Mouse (Mus musculus) lung, postnatal 4 days (tissue): ENCODE measurements around the gene Med27.
A peak's percentile ranks its signal among the peaks of the same experiment; 100 is the strongest.

Source experiments
- DNase-seq, 2 experiments: peaks; one replicate each; pipeline ENCODE4 v3.0.0; 2021

The Med27 gene

DNA sequence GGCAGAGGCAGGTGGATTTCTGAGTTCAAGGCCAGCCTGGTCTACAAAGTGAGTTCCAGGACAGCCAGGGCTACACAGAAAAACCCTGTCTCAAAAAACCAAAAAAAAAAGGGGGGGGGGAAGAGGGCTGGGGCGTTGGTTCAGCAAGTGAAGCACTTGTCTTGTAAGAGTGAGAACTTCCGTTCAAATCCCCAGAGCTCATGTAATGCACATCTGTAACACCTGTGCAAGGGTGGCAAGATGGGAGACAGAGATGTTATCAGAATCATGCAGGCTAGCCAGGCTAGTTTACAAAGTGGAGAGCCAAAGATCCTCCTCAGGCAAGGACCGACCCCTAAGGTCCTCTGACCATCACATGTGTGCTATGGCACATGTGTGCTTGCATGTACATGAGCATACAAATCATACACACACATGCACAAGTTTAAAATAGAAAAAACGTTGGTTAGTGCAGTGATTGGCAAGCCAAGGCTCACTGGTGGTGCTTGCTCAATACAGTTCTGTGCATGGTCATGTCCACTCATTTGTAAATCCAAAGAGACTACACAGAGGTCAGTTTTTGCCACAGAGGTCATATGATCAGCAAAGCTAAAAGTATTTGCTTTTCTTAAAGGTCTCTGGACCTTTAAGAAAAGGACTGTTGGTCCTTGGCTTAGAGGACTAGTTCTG is 91.4 kb downstream of the Med27 start:
- no peak for DNase-seq

DNA sequence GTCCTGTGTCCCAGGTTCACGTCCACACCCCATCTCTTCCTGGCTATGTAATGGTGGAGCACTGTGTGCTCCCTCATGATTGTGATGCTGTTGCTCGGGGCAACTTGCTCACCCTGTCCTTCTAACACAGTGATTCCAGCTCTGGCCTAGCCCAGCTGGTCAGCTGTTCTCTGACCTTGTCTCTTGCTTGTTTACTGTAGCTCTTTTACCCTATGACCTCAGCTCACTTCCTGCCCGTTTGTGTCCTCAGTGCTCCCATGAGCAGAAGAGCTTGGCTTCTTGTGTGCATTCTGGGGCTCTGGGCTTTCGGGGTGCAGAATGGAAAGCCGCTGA is 91.9 kb downstream of the Med27 start:
- DNase-seq, result peak in 1 of 2 experiments; percentile 37

DNA sequence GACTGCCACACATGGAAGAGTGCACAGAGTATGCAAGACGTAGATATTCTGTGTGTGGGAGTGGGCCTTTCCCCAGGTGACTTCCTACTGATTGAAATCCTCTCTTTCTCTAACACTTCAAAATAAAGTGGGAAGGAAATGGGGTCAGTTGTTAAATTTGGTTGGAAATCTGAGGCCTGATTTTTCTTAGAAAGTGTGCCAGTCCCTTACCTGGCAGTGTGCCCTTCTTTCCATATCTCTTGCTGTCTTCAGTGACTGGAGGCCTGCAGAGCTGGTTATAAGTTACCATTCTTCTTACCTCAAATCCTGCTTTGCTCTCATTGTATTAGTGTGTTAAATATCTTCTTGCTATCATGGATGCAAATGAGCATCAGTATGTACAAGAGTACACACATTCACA is 92.4 kb downstream of the Med27 start:
- no peak for DNase-seq

DNA sequence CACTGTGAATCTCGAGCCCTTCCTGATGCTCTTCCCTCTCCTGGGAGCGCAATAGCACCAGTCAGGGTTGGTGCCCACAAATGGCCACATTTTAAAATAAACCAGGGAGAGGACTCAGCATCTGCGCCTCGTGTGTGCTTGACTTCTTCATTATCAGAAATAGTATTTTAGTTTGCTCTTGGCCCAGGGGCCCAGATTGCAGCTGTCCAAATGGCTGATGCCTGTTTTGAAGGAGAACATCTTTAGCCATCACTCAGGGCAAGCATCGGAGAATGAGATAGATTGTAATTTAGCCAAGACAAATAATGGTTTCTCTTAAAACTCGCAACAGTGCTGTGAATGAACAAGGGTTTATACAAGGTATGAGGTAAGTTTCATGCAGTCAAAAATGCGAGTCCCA is 92.8 kb downstream of the Med27 start:
- DNase-seq, result no peak

DNA sequence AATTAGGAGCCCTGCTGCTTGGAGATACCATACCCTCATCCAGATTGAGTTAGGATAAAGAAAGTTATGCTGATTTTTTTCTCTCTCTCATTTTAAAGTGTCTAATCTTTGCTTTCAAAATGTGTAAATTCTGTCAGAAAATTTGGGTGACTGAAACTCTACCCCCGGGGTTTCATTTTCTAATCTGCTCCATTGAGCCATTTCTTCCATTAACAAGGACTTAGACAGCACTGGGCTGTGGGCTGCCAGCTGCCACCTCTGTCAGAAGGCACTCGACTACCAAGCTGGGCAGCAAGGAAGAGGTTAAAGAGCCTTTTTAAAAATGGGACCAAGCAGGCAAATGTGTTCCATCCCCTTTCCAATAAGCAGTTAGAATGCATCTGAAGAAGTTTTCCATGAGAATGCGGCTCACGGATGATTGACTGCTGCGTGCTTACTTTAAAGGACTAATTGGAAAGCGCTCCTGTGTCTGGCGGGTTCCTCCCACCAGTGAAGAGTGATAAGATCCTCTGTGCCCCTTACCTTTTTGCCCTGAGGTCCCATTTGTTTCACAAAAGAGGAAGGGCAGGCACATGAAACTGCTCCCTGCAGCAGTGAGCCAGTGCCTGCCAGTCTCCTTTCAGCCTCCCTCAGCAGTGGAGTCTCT is 93.4 kb downstream of the Med27 start:
- no peak for DNase-seq

DNA sequence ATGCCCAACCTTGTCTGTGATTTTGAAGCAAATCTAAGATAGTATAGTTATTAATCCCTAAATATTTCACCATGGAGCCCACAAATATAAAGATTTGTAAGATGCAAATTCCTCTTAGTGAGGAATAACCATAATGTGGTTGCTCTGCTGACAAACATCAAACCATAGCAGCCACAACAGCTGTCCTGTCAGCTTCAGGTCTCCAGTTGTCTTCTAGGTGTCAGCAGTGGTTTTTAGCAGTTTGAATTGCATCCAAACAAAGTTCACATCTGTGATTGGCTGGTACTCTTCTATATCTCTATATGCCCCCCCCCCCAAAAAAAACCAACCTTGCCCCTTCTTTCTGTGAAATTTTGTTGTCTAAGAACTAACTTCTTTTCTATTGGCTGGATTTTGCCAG is 95.7 kb downstream of the Med27 start:
- DNase-seq, result no peak

DNA sequence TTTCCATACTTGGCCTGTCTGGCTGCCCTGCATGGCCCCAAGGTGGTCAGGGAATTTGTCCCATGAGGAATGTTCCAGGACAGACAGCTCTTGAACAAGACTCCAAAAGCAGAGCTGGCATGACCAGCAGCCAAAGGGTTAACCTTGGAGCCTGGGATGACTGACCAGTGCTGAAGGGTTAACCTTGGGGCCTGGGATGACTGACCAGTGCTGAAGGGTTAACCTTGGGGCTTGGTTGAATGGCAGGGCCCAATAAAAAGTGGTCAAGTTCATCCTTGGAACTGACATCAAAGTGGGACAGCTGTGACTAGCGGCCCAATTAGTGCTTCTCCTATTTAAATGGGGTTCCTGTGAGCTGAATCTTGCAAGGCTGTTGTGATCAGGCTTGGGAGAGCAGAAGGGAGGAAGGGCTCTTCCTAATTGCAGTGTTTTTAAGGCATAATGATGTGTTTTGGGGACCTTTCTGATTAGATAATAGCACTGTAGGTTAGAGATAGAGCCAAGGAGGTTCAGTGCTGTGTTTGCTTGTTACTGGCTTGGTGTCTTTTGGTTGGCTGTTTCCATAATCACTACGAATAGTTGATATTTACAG is 97.1 kb downstream of the Med27 start:
- no peak for DNase-seq

DNA sequence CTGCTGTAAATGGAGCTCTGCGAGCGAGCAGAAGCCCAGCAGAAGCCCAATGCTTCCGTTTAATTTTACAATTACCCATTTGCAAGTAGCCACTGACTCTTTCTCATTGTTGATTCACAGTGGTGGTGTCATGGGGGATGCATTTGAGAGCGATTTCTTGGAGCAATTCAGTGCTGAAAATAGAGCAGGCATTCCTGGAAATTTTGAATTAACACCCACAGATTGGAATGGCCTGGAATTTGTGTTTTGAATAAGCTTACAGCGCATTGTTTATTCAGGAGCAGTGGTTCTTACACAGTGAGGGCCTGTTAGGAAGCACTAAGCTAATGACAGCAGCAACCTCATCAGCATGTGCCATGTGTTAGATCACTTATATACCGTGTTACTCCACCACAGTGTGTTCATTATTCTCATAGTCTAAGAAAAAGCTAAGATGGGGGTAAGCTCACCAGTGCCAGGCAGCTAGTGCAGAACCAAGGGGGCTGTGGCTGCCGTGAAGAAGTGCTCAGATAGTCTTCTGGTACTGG is 101.9 kb downstream of the Med27 start:
- DNase-seq, result no peak

DNA sequence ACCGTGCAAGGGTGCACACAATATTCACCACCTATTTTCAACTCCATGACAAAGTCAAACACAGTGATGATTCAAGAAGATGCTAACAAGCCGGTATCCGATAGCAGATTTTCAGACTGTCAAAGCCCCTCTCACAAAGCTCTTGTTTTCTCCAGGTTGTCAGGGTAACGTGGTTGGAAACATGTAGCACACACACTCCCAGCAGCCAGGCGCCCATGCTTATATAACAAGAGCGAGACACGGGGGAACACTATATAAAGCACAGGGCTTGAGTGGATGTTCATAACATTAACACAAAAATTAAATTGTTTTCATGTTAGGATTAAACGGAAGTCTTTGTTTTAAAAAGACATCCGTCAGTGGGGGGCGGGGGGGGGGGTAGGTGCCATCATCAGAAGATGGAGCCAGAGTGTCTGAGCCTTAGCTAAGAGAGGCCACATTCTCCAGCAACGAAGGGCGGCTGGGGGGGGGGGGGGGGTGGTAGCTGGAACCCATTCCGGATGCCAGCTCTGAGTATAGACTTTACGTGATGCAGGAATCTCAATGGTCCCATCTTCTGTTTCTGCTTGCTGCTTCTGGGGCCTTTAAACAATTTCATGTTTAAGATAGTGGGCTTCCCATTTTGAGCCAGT is 104.9 kb downstream of the Med27 start:
- DNase-seq, result peak; percentile 40 to 63

DNA sequence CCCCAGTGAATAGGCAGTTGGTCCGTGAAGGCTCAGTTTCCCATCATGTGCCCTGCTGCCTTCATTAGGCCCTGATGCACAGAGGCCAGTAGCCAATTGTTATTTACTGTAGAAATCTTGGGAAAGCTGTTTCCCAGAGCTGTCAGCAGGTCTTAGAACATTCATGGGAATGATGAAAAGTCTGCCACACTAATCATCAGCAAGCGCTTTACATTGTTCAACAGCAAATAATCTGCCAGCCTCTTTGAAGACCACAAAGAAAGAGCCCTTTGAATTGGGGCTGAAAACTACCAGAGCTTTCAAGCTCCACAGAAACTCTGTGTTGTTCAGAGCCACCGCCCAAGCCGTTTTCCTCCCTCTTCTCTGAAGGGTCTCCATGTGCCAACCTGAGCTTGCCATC is 106.8 kb downstream of the Med27 start:
- DNase-seq, result no peak

DNA sequence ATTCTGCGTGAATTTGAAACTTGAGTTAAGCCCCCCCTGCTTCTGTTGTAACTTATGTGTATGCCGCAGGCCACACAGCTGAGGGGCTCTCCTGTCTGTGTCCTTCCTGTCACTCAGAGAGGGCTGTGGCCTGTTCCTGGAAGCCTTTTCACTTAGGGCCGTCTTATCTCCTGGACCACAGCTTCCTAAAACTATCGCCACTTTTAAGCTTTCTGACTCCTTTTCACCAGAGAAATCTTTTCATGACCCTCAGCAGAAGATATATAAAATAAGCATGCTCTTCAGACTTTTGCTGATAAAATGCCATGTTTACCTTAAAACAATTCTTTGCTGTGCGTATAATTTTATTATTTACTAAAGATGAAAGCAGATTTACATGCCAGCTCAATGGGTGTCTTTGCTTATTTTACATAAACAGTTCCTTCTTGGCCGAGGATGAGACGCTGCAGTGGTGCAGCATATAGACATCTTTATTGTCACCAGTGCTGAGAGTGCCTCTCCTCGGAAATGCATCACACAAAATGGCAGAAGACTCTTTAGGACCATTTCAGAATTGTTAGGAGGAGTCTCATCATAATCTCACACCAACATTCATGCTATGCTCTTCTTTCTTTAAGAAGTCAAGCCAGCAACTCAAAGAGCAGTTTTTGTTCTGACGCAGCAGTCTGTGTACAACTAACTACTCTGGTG is 110.2 kb downstream of the Med27 start:
- no peak for DNase-seq

DNA sequence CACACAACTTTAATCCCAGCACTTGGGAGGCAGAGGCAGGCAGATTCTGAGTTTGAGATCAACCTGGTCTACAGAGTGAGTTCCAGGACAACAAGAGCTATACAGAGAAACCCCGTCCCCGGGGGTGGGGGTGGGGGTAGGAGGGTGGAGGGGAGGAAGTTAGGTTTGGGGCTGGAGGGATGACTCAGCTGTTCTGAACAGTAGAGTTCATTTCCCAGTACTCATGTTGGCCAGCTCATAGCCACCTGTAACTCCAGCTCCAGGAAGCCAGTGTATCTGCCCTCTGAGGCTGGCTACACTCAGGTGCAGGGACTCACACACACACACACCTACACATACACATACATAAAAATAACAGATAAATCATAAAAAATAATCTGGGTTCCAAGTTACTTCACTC is 111.1 kb downstream of the Med27 start:
- DNase-seq, result no peak

DNA sequence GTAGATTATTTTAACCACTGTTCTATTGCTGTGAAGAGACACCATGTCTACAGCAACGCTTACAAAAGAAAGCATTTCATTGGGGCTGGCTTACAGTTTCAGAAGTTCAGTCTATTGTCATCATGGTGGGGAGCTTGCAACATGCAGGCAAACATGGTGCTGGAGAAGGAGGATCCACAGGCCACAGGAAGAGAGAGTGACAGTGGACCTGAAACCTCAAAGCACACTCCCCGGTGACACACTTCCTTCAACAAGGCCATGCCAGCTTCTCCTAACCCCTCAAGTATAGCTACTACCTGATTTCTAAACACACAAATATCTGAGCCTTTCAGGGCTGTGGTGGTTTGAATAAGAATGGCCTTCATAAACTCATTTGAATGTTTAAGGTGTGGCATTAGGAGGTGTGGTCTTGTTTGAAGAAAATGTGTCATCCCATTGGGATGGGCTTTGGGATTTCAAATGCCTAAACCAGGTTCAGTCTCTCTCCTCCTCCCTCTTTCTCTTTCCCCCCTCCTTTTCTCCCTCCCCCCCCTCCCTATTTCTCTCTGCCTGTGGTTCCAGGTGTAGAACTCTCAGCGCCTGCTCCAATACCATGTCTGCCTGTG is 111.8 kb downstream of the Med27 start:
- DNase-seq, result no peak

DNA sequence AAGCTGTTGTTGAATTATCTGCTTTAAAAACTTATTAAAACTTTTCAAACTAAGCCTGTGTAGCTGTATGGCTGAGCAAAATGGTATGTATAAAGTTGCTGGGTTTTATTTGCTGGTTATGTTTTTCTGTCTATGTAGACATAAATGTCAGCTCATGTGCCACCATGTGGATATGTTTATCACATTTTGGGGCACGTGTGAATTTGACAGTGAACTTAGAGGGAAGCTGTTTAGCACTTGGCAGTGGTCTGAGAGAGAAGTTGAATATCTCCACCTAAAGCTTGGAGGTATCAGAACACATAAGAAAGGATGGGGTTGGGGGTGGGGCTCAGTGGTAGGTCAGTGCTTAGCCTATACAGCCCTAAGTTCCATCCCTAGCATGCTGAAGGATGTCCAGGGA is 113.0 kb downstream of the Med27 start:
- DNase-seq, result no peak

DNA sequence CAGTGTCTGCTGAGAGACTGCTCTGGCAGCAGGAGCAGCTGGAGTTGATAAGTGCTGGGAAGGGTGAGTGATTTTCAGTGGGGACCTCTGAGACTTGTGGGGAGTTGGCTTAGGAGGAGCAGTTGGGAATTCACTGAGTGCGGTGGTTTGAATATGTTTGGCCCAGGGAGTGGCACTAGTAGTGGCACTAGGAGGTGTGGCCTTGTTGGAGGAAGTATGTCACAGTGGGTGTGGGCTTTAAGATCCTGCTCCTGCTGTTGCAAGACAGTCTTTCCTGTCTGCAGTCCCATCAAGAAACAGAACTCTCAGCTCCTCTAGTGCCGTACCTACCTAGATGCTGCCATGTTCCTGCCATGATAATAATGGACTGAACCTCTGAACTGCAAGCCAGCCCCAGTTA is 115.2 kb downstream of the Med27 start:
- no peak for DNase-seq

DNA sequence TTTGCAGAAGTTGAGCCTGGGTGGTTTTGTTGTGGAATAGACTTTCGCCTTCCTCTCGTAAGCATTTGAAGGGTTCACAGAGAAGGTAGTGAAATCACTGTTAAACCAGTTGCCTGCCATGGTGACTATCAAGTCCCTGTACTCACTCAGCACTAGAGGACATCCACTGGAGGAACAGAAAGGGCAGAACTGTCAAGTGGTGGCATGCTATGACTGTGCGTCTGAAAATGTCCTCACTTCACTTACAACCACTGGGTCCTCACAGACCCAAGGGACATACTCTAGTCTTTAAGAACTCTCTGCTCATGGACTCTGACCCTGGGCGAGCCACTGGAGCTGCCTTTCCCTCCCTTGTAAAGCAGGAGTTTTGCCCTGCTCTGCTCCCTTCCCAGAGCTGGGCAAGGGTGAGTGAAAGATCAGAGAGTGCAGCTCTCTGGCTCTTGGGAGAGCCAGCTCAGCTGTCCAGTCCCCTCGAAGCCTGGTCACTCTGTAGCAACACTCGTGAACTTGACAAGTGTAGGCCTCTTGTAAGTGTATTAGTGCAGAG is 116.5 kb downstream of the Med27 start:
- no peak for DNase-seq

DNA sequence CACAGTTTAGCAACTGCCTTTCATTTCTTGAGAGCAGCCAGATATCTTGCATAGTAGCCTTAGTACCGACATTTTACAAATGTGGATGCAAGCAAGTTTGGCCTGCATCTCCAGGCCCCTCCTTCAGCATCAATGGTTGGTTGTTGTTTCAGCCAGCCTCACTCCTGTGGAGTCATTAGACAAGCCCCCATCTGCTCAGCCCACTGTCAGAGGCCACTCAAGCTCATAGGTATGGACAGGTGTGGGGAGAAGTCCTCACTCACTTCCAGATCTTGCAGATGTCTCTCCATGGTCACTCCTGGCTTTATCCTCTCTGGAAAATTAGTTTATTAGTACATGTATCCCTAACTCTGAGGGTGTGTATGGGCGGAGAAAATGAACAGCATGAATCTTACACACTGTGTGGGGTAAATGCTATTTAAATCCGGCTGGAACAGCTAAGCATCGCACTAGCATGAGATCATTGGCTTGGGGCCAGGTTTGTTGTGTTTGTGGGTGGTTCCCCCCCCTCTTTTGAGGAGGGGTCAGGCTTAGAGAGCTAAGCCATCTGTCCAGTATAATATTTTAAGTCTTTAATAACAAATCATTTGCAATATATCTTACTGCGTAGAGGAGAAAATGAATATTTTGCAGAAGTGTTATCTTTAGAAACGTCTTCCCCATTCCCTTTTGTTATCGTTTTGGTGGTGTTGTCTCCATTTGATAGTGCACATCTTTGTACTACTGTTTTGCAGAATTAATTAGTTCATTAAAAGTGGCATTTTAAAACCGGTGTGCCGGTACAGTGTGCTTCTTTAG is 118.4 kb downstream of the Med27 start:
- peak; percentile 48 to 60 for DNase-seq

DNA sequence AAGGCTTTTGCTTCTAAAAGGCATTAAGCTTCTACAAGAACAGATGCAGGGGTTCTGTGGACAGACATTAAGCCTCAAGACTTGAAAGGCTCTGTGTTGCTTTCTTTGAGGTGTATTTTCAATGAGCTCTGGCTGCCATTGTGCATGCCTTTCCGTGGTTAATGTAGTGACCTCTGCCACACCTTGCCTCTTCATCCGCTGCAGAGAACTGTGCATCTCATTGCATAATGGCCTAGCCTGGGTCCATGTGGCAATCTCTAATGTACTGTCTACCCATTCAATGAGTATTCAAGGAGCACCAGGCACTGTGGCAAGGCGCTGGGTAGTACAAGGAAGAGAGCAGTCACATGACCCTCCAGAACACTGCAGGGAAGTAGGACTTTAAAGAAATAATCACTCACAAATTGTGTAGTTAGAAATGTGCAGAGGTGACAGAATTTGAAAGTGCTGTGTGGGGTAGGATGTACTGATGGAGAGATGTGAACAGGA is 119.1 kb downstream of the Med27 start:
- DNase-seq, result no peak

DNA sequence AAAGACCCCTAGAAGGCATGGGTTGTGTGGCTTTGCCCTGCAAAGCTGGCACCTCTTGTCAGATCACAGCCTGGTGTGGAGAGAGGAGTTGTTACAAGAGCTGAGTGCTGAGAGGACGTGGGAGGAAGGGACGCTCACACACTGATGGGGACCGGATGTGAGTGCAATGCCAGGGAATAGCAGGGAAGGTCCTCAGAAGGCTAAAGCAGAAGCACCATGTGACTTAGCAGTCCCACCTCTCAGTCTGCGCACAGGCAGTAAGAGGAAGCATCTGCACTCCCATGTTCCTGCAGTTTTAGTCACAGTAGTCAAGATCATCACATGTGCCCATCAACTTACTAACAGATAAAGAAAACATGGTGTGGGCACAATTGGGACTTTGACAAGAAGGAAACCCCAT is 119.8 kb downstream of the Med27 start:
- peak; percentile 30 to 49 for DNase-seq

DNA sequence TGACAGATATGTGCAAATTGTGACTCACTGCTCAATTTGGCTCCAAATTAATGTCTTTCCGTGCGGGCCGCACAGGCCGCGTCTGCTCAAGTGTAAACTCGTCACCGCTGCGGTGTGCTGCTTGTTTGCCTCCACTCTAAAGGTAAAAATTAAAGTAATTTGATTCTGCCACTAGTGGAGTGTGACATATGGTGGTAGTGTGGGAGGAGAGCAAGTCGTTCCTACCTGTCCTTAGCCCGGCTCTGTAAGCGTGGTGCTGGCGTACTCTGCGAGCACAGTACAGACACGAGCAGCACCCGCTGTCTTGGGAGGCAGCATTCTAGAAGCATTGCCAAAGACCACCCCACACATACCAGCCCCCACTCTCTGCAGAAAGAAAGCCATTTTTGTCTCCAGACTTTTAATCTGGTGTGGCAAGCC is 121.9 kb downstream of the Med27 start:
- DNase-seq, result no peak

DNA sequence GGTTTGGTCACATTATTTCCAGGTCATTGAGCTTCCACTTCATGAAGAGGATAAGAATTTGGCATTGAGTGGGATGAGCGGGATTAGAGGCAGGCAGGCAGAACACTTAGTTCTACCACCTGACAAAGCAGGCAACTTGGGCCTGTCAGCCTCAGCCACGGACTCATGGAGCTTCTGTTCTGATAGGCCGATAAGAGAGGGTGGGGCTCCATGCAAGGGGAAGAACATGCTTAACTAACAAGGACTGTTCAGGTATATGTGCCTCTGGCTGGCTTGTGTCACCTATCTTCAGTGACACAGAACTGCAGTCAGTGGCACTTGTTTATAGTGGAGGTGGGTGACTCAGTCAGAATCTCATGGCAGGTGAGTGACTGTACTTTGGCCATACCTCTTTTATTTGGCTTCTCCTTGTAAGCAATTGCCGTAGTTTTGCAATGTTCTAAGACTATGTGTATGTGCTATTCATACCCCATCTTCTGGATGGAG is 126.4 kb downstream of the Med27 start:
- no peak for DNase-seq
